Mouse (Mus musculus) ES-Bruce4 (cell line): ENCODE data around the gene Cacng5. TPM values are rescaled to one million over a fixed set of nuclear protein-coding genes. Genes with fewer than 3 reads are reported as not detected.

Source experiments
- H3K27ac ChIP-seq: 2 replicates; pipeline ENCODE4 v1.5.1; 2012; ENCODE audit warnings: low read length, inconsistent platforms; ENCODE audit not compliant: insufficient read depth
- H3K27me3 ChIP-seq: 2 replicates; pipeline ENCODE4 v1.6.1; 2012; ENCODE audit warnings: mild to moderate bottlenecking, low read length, inconsistent platforms; ENCODE audit not compliant: control insufficient read depth, poor library complexity, insufficient read depth, severe bottlenecking
- H3K36me3 ChIP-seq: 2 replicates; pipeline ENCODE4 v1.6.1; 2012; ENCODE audit warnings: inconsistent platforms, mild to moderate bottlenecking, low read length, moderate library complexity; ENCODE audit not compliant: control insufficient read depth, poor library complexity, insufficient read depth, severe bottlenecking
- H3K4me1 ChIP-seq: one replicate; pipeline ENCODE4 v1.8.1; 2011; ENCODE audit warnings: low read length; ENCODE audit not compliant: control insufficient read depth, insufficient read depth
- H3K4me3 ChIP-seq: 2 replicates; pipeline ENCODE4 v1.5.1; 2011; ENCODE audit warnings: low read depth, mild to moderate bottlenecking, low read length
- H3K9ac ChIP-seq: 2 replicates; pipeline ENCODE4 v1.6.1; 2012; ENCODE audit warnings: low read depth, mild to moderate bottlenecking, inconsistent platforms; ENCODE audit not compliant: poor library complexity, severe bottlenecking
- H3K9me3 ChIP-seq: replicated peaks from 2 replicates; pipeline ENCODE4 v1.6.1; 2012; ENCODE audit warnings: mild to moderate bottlenecking, low read length, inconsistent platforms; ENCODE audit not compliant: control insufficient read depth, poor library complexity, insufficient read depth, severe bottlenecking
- CTCF ChIP-seq: IDR thresholded peaks from one replicate; pipeline ENCODE4 v1.8.1; 2011; ENCODE audit warnings: low read depth, low read length
- EP300 ChIP-seq: IDR thresholded peaks from 2 replicates; pipeline ENCODE4 v1.6.1; 2011; ENCODE audit warnings: low read depth, low read length; ENCODE audit not compliant: insufficient read depth
- POLR2A ChIP-seq: IDR thresholded peaks from one replicate; pipeline ENCODE4 v1.8.1; 2011; ENCODE audit warnings: low read length; ENCODE audit not compliant: insufficient read depth
- polyA plus RNA-seq: library from polyadenylated mRNA; stranded (reverse); fragments of >200 nt; gene quantifications from 2 replicates; pipeline ENCODE4 v1.2.4, GENCODE M21; 2011; ENCODE audit warnings: low read depth; ENCODE audit not compliant: missing spikeins, insufficient read depth, insufficient read length

The Cacng5 gene
- polyA plus RNA-seq, 1 experiment, result 0.37 TPM

- H3K4me3 ChIP-seq, result no peak overlapping the region
- no peaks in the 10 kb centered on the region for H3K9me3 ChIP-seq
- TF ChIP-seq EP300 (no peak), POLR2A (no peak), CTCF (no peak)
- H3K9ac ChIP-seq, result no peak overlapping the region
- no peaks in the 10 kb centered on the region for H3K4me1 ChIP-seq
- H3K36me3 ChIP-seq, result no peaks in the 10 kb centered on the region
- no peaks in the 10 kb centered on the region for H3K27me3 ChIP-seq
- no peak overlapping the region for H3K27ac ChIP-seq
Measured at GRCm38 (mm10) chr11:107898698-107899097, 16.2 kb downstream of the Cacng5 start.

GRCm38 (mm10) chr11:107895635-107896034 is 19.2 kb downstream of the Cacng5 start:
- Histone ChIP-seq H3K27me3 (no peaks in the 10 kb centered on the region), H3K4me3 (no peak overlapping the region), H3K4me1 (no peaks in the 10 kb centered on the region), H3K36me3 (no peaks in the 10 kb centered on the region), H3K27ac (no peak overlapping the region), H3K9ac (no peak overlapping the region), H3K9me3 (no peaks in the 10 kb centered on the region)
- no peak for TF ChIP-seq POLR2A
- no peak for TF ChIP-seq EP300
- no peak for TF ChIP-seq CTCF

GRCm38 (mm10) chr11:107891377-107891776 is 23.5 kb downstream of the Cacng5 start:
- no peaks in the 10 kb centered on the region for H3K9me3 ChIP-seq
- no peaks in the 10 kb centered on the region for H3K36me3 ChIP-seq
- TF ChIP-seq CTCF (peak; percentile 40), EP300 (no peak), POLR2A (no peak)
- no peak overlapping the region for H3K27ac ChIP-seq
- H3K4me1 ChIP-seq, result no peaks in the 10 kb centered on the region
- no peaks in the 10 kb centered on the region for H3K27me3 ChIP-seq
- no peak overlapping the region for H3K9ac ChIP-seq
- no peak overlapping the region for H3K4me3 ChIP-seq

GRCm38 (mm10) chr11:107887342-107887741 is 27.5 kb downstream of the Cacng5 start:
- H3K9me3 ChIP-seq, result no peaks in the 10 kb centered on the region
- no peaks in the 10 kb centered on the region for H3K4me1 ChIP-seq
- no peaks in the 10 kb centered on the region for H3K36me3 ChIP-seq
- TF ChIP-seq POLR2A, result no peak
- TF ChIP-seq CTCF, result no peak
- no peak for TF ChIP-seq EP300
- no peak overlapping the region for H3K4me3 ChIP-seq
- H3K27me3 ChIP-seq, result no peaks in the 10 kb centered on the region
- H3K9ac ChIP-seq, result no peak overlapping the region
- no peak overlapping the region for H3K27ac ChIP-seq

- no peaks in the 10 kb centered on the region; the same call in 1 of the 2 replicates for H3K9me3 ChIP-seq
- H3K36me3 ChIP-seq, result no peaks in the 10 kb centered on the region
- H3K9ac ChIP-seq, result no peak overlapping the region
- no peaks in the 10 kb centered on the region for H3K4me1 ChIP-seq
- H3K27me3 ChIP-seq, result no peaks in the 10 kb centered on the region
- no peak overlapping the region for H3K4me3 ChIP-seq
- TF ChIP-seq CTCF (no peak), EP300 (no peak), POLR2A (no peak)
- no peak overlapping the region for H3K27ac ChIP-seq
Measured at GRCm38 (mm10) chr11:107876840-107877239, 38.0 kb downstream of the Cacng5 start.

- no peak for TF ChIP-seq EP300
- no peak for TF ChIP-seq POLR2A
- no peak for TF ChIP-seq CTCF
- no peak overlapping the region for H3K9ac ChIP-seq
Measured at GRCm38 (mm10) chr11:107875861-107876494, 38.9 kb downstream of the Cacng5 start.

More at GRCm38 (mm10) chr11:107875861-107876494, 38.9 kb downstream of the Cacng5 start:
- Histone ChIP-seq H3K36me3 (no peaks in the 10 kb centered on the region), H3K27me3 (no peaks in the 10 kb centered on the region), H3K4me3 (no peak overlapping the region), H3K27ac (no peak overlapping the region), H3K4me1 (no peaks in the 10 kb centered on the region), H3K9me3 (no peaks in the 10 kb centered on the region; the same call in 1 of the 2 replicates)
